In the genomic region with DNA sequence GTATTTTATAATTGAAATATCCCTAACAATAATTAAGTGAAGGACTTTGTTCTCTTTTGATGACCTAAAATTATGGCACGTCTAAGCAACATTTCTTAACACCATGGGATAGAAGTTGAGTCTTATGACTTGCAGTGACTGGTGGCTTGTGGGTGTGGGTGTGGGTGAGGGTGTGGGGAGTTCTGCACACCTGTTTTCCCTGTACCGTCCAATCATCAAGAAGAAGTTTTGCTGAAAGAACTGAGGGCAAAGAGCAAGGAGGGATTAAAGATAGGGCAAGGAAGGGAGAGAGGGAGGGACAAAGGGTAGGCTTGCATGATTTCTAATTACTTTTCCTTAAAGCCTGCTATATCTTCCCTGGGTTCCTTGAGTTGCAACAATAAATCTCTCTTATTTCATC, we compare ENCODE assay signal across 24 mouse cellular contexts.
DNase-seq lines count a peak whose midpoint lies in the region; ATAC-seq and TF ChIP-seq lines count a peak whose summit lies in the region.
"Had no signal": no experiment of that assay in that cellular context is flagged by ENCODE, and none has a peak within 500 bp of the region (broad histone marks: within the 10 kb centered on the region; RNA-seq: fewer than 3 reads in every experiment).

No protein-coding gene starts in this region.

- no peak overlapping the region for H3K4me2 ChIP-seq in intestine, embryonic 15.5 days (replicated peaks)
- H3K4me2 ChIP-seq in intestine, postnatal 0 days (replicated peaks; ENCODE audit: low read depth), result no peak overlapping the region
- no peak overlapping the region for H3K4me2 ChIP-seq in stomach, embryonic 15.5 days
- H3K4me2 ChIP-seq in stomach, postnatal 0 days (replicated peaks; ENCODE audit: low read depth), result no peak overlapping the region
- H3K4me2 ChIP-seq: embryonic facial prominence, embryonic 12.5 days; forebrain, embryonic 13.5 days had no signal

- peak; percentile 20 for DNase-seq in stomach, postnatal 0 days (ENCODE audit: low spot score)
- DNase-seq in layer of hippocampus, adult 9-10 months (ENCODE audit: low spot score), result no peak
- DNase-seq in spleen, adult 12 weeks (ENCODE audit: low spot score), result no peak
- DNase-seq in left cerebral cortex, postnatal 14 days (ENCODE audit: low spot score in 2 of 2), result no peak
- DNase-seq: adrenal gland, adult 8-10 months; adrenal gland, postnatal 14 days; adrenal gland, postnatal 36 days; B cell, adult 2 months; cerebellum, adult 11-12 months; cerebellum, adult 2 months; cerebellum, adult 9-10 months; cerebellum, postnatal 10 days; cerebellum, postnatal 25 days had no signal

- no peak overlapping the region for H3K9ac ChIP-seq in intestine, embryonic 15.5 days
- H3K9ac ChIP-seq in intestine, postnatal 0 days (ENCODE audit: low read depth, low read length), result no peak overlapping the region
- H3K9ac ChIP-seq in stomach, embryonic 15.5 days, result no peak overlapping the region
- no peak overlapping the region for H3K9ac ChIP-seq in stomach, postnatal 0 days (ENCODE audit: low read length)
- H3K9ac ChIP-seq: embryonic facial prominence, embryonic 12.5 days; forebrain, embryonic 13.5 days had no signal

- intact Hi-C loops in left cerebral cortex, postnatal 14 days (cut with DNase I), result no loop called here

- WGBS in intestine, embryonic 15.5 days, result 51% methylated on average over 2 of the region's 2 CpGs
- 40% methylated on average over 2 of the region's 2 CpGs for WGBS in intestine, postnatal 0 days
- 62% methylated on average over 2 of the region's 2 CpGs for WGBS in stomach, embryonic 15.5 days
- 51% methylated on average over 2 of the region's 2 CpGs for WGBS in stomach, postnatal 0 days

- H3K4me3 ChIP-seq in intestine, embryonic 15.5 days (replicated peaks), result no peak overlapping the region
- no peak overlapping the region for H3K4me3 ChIP-seq in intestine, postnatal 0 days (ENCODE audit: low read depth, low read length)
- H3K4me3 ChIP-seq in stomach, embryonic 15.5 days (replicated peaks), result no peak overlapping the region
- no peak overlapping the region for H3K4me3 ChIP-seq in stomach, postnatal 0 days (ENCODE audit: low read depth, low read length)
- H3K4me3 ChIP-seq: embryonic facial prominence, embryonic 10.5 days; embryonic facial prominence, embryonic 12.5 days; forebrain, embryonic 13.5 days had no signal

- H3K36me3 ChIP-seq in intestine, embryonic 15.5 days, result no peaks in the 10 kb centered on the region
- no peaks in the 10 kb centered on the region for H3K36me3 ChIP-seq in intestine, postnatal 0 days (ENCODE audit: control insufficient read depth, insufficient read depth)
- no peaks in the 10 kb centered on the region for H3K36me3 ChIP-seq in stomach, embryonic 15.5 days
- H3K36me3 ChIP-seq in stomach, postnatal 0 days (ENCODE audit: control insufficient read depth, insufficient read depth, low read length), result no peaks in the 10 kb centered on the region
- H3K36me3 ChIP-seq: embryonic facial prominence, embryonic 10.5 days; embryonic facial prominence, embryonic 12.5 days; G1E had no signal

- no peaks in the 10 kb centered on the region for H3K27me3 ChIP-seq in intestine, embryonic 15.5 days (replicated peaks)
- H3K27me3 ChIP-seq in intestine, postnatal 0 days (replicated peaks; ENCODE audit: control insufficient read depth, insufficient read depth, low read length), result no peaks in the 10 kb centered on the region
- no peaks in the 10 kb centered on the region for H3K27me3 ChIP-seq in stomach, embryonic 15.5 days (replicated peaks)
- no peaks in the 10 kb centered on the region for H3K27me3 ChIP-seq in stomach, postnatal 0 days (ENCODE audit: control insufficient read depth, insufficient read depth, low read length)
- H3K27me3 ChIP-seq: CH12.LX; embryonic facial prominence, embryonic 12.5 days; forebrain, embryonic 13.5 days had no signal

- no peak for TF ChIP-seq CTCF in intestine, postnatal 0 days (IDR thresholded peaks at IDR 0.05; ENCODE audit: low read depth)
- no peak for TF ChIP-seq CTCF in stomach, postnatal 0 days (IDR thresholded peaks at IDR 0.05; ENCODE audit: low read depth)

- no peaks in the 10 kb centered on the region for H3K9me3 ChIP-seq in intestine, embryonic 15.5 days
- H3K9me3 ChIP-seq in intestine, postnatal 0 days (ENCODE audit: control insufficient read depth), result no peaks in the 10 kb centered on the region
- no peaks in the 10 kb centered on the region for H3K9me3 ChIP-seq in stomach, embryonic 15.5 days
- no peaks in the 10 kb centered on the region for H3K9me3 ChIP-seq in stomach, postnatal 0 days (ENCODE audit: control insufficient read depth, low read length)
- H3K9me3 ChIP-seq: embryonic facial prominence, embryonic 10.5 days; embryonic facial prominence, embryonic 12.5 days; forebrain, embryonic 13.5 days; G1E had no signal

- peak; percentile 96 for ATAC-seq in intestine, embryonic 15.5 days
- ATAC-seq in intestine, postnatal 0 days, result peak; percentile 98
- ATAC-seq in stomach, embryonic 15.5 days (ENCODE audit: insufficient read depth, low FRiP score, low read depth), result 0 out of 2 replicates have a peak, but pooled peaks have one; percentile 35
- peak; percentile 67 for ATAC-seq in stomach, postnatal 0 days (ENCODE audit: low FRiP score, low TSS enrichment)
- ATAC-seq: activated CD4-positive, CD25-positive, alpha-beta regulatory T cell, adult 4 months; CD4-positive, CD25-positive, alpha-beta regulatory T cell, adult 4 months; forebrain, embryonic 13.5 days; Patski had no signal

- no peak for TF ChIP-seq EP300 in stomach, postnatal 0 days (optimal IDR thresholded peaks at IDR 0.05)

- no peak overlapping the region for H3K27ac ChIP-seq in intestine, embryonic 15.5 days
- H3K27ac ChIP-seq in intestine, postnatal 0 days (ENCODE audit: low read depth, low read length), result no peak overlapping the region
- H3K27ac ChIP-seq in stomach, embryonic 15.5 days, result no peak overlapping the region
- H3K27ac ChIP-seq in stomach, postnatal 0 days (replicated peaks), result no peak overlapping the region
- H3K27ac ChIP-seq: embryonic facial prominence, embryonic 10.5 days; embryonic facial prominence, embryonic 12.5 days; forebrain, embryonic 13.5 days had no signal

- no peaks in the 10 kb centered on the region for H3K4me1 ChIP-seq in intestine, embryonic 15.5 days (replicated peaks)
- H3K4me1 ChIP-seq in intestine, postnatal 0 days (replicated peaks; ENCODE audit: control insufficient read depth, insufficient read depth, low read length), result no peaks in the 10 kb centered on the region; the same call in 1 of the 2 replicates
- no peaks in the 10 kb centered on the region for H3K4me1 ChIP-seq in stomach, embryonic 15.5 days
- no peaks in the 10 kb centered on the region for H3K4me1 ChIP-seq in stomach, postnatal 0 days (replicated peaks; ENCODE audit: control insufficient read depth, insufficient read depth)
- H3K4me1 ChIP-seq: embryonic facial prominence, embryonic 12.5 days; forebrain, embryonic 13.5 days had no signal

Comparison
In these comparisons a context has a peak if more than half of its experiments do, and no peak if none do; other contexts are left out.
1. ATAC-seq: peak in every context shown above with its lines; median percentile 98 in intestine, postnatal 0 days; 96 in intestine, embryonic 15.5 days; 67 in stomach, postnatal 0 days; 35 in stomach, embryonic 15.5 days.